13 mouse cellular contexts compared by ENCODE assay signal in the genomic region with DNA sequence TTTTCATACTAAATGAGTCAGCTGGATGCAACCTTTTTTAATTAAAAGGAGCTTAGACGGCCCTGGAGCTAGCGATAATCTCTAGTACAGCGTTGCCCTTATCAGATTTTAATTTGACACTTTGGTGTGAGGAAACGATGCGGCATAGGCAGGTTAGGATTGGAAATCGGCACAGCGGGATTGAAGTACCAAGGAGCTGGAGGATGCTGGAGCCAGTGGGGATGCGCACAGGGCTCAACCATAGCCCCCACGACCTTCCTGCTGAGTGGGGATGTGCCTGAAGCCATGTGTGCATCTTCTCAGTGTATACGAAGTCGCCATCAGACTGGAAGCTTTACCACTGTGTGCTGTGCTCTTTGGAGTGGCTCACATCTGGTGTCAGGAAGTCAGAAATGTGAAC.
A peak's percentile ranks its signal among the peaks of the same experiment; 100 is the strongest.
DNase-seq lines count a peak whose midpoint lies in the region; ATAC-seq and TF ChIP-seq lines count a peak whose summit lies in the region.
"Had no signal": no experiment of that assay in that cellular context is flagged by ENCODE, and none has a peak within 500 bp of the region (broad histone marks: within the 10 kb centered on the region; RNA-seq: fewer than 3 reads in every experiment).

No protein-coding gene starts in this region.

- TF ChIP-seq EP300 in ES-Bruce4 (IDR thresholded peaks at IDR 0.05; ENCODE audit: insufficient read depth, low read depth, low read length) = 0 out of 2 replicates have a peak, but pooled peaks have one; percentile 37
- no peak for TF ChIP-seq EP300 in lung, postnatal 0 days (IDR thresholded peaks at IDR 0.05)

- H3K27ac ChIP-seq in heart, embryonic 15.5 days = no peak overlapping the region
- peak overlapping the region; percentile 36; the same call in 1 of the 2 replicates for H3K27ac ChIP-seq in ES-Bruce4 (ENCODE audit: insufficient read depth, low read length)
- no peak overlapping the region for H3K27ac ChIP-seq in embryonic facial prominence, embryonic 10.5 days (replicated peaks)
- H3K27ac ChIP-seq in hindbrain, embryonic 16.5 days (ENCODE audit: low read depth, low read length) = no peak overlapping the region
- H3K27ac ChIP-seq in cerebellum, adult 2 months (ENCODE audit: insufficient read depth, low read length) = no peak overlapping the region
- H3K27ac ChIP-seq in lung, postnatal 0 days (ENCODE audit: low read length) = no peak overlapping the region
- H3K27ac ChIP-seq: gastrocnemius, adult 2 months; liver, embryonic 15.5 days had no signal

- DNase-seq in heart, adult 8-10 months (ENCODE audit: low spot score) = no peak
- no peak for DNase-seq in embryonic facial prominence, embryonic 10.5 days (ENCODE audit: low spot score)
- no peak for DNase-seq in cerebellum, adult 2 months
- no peak for DNase-seq in lung, postnatal 0 days (ENCODE audit: low spot score)
- DNase-seq in right cerebral cortex, postnatal 36 days (ENCODE audit: low spot score in 2 of 2) = no peak
- DNase-seq: adrenal gland, adult 2 months; cerebellum, postnatal 25 days; gastrocnemius, adult 2 months; lung, postnatal 36 days had no signal

- H3K9me3 ChIP-seq in heart, embryonic 15.5 days (replicated peaks) = no peaks in the 10 kb centered on the region
- H3K9me3 ChIP-seq in ES-Bruce4 (replicated peaks; ENCODE audit: control insufficient read depth, insufficient read depth, low read length, poor library complexity, severe bottlenecking) = no peaks in the 10 kb centered on the region
- no peaks in the 10 kb centered on the region for H3K9me3 ChIP-seq in embryonic facial prominence, embryonic 10.5 days
- H3K9me3 ChIP-seq in hindbrain, embryonic 16.5 days (ENCODE audit: control insufficient read depth, low read length) = no peaks in the 10 kb centered on the region
- H3K9me3 ChIP-seq in lung, postnatal 0 days (ENCODE audit: low read length) = no peaks in the 10 kb centered on the region
- H3K9me3 ChIP-seq: liver, embryonic 15.5 days had no signal

- peaks cover 5% of the 10 kb centered on the region for H3K4me1 ChIP-seq in heart, embryonic 15.5 days (replicated peaks)
- H3K4me1 ChIP-seq in ES-Bruce4 (ENCODE audit: control insufficient read depth, insufficient read depth, low read length) = peaks cover 2% of the 10 kb centered on the region
- H3K4me1 ChIP-seq in embryonic facial prominence, embryonic 10.5 days = peaks cover 10% of the 10 kb centered on the region
- H3K4me1 ChIP-seq in hindbrain, embryonic 16.5 days (ENCODE audit: control insufficient read depth, insufficient read depth, low read depth, low read length) = no peaks in the 10 kb centered on the region; the same call in 1 of the 2 replicates
- H3K4me1 ChIP-seq in cerebellum, adult 2 months (ENCODE audit: control insufficient read depth, insufficient read depth, low read length) = no peaks in the 10 kb centered on the region
- no peaks in the 10 kb centered on the region for H3K4me1 ChIP-seq in lung, postnatal 0 days (ENCODE audit: insufficient read depth, low read depth, low read length)
- H3K4me1 ChIP-seq: liver, embryonic 15.5 days had no signal

- peak overlapping the region; percentile 60 for H3K4me2 ChIP-seq in heart, embryonic 15.5 days
- H3K4me2 ChIP-seq in hindbrain, embryonic 16.5 days (ENCODE audit: low read length) = no peak overlapping the region
- no peak overlapping the region for H3K4me2 ChIP-seq in lung, postnatal 0 days (replicated peaks; ENCODE audit: low read depth, low read length)
- H3K4me2 ChIP-seq: liver, embryonic 15.5 days had no signal

- no peak overlapping the region for H3K9ac ChIP-seq in heart, embryonic 15.5 days
- H3K9ac ChIP-seq in ES-Bruce4 (ENCODE audit: low read depth, poor library complexity, severe bottlenecking) = no peak overlapping the region
- no peak overlapping the region for H3K9ac ChIP-seq in hindbrain, embryonic 16.5 days (ENCODE audit: low read depth, low read length)
- no peak overlapping the region for H3K9ac ChIP-seq in lung, postnatal 0 days (replicated peaks; ENCODE audit: low read depth)
- H3K9ac ChIP-seq: liver, embryonic 15.5 days had no signal

- H3K4me3 ChIP-seq in heart, embryonic 15.5 days = peak overlapping the region; percentile 40
- peak overlapping the region; percentile 1; the same call in 1 of the 2 replicates for H3K4me3 ChIP-seq in ES-Bruce4 (ENCODE audit: low read depth, low read length)
- 0 out of 2 replicates have a peak overlapping the region, but pooled peaks have one; percentile 5 for H3K4me3 ChIP-seq in embryonic facial prominence, embryonic 10.5 days
- no peak overlapping the region for H3K4me3 ChIP-seq in hindbrain, embryonic 16.5 days (ENCODE audit: low read length)
- H3K4me3 ChIP-seq in cerebellum, adult 2 months (replicated peaks; ENCODE audit: insufficient read depth, low read depth, low read length) = no peak overlapping the region
- no peak overlapping the region for H3K4me3 ChIP-seq in lung, postnatal 0 days (ENCODE audit: low read depth, low read length)
- H3K4me3 ChIP-seq: gastrocnemius, adult 2 months; liver, embryonic 15.5 days had no signal

- H3K27me3 ChIP-seq in heart, embryonic 15.5 days = no peaks in the 10 kb centered on the region
- no peaks in the 10 kb centered on the region for H3K27me3 ChIP-seq in ES-Bruce4 (ENCODE audit: control insufficient read depth, insufficient read depth, low read length, poor library complexity, severe bottlenecking)
- H3K27me3 ChIP-seq in embryonic facial prominence, embryonic 10.5 days (replicated peaks; ENCODE audit: low read depth, poor library complexity, severe bottlenecking) = no peaks in the 10 kb centered on the region
- no peaks in the 10 kb centered on the region for H3K27me3 ChIP-seq in hindbrain, embryonic 16.5 days (replicated peaks; ENCODE audit: control insufficient read depth, insufficient read depth, low read length)
- H3K27me3 ChIP-seq in cerebellum, adult 2 months (ENCODE audit: control insufficient read depth, insufficient read depth, low read length) = no peaks in the 10 kb centered on the region
- no peaks in the 10 kb centered on the region for H3K27me3 ChIP-seq in lung, postnatal 0 days (replicated peaks; ENCODE audit: insufficient read depth, low read length)
- H3K27me3 ChIP-seq: liver, embryonic 15.5 days had no signal

- ATAC-seq in heart, embryonic 15.5 days (replicated peaks; ENCODE audit: insufficient number of reproducible peaks, insufficient read depth, low FRiP score, low read depth) = no peak
- peak; percentile 58 for ATAC-seq in hindbrain, embryonic 16.5 days
- ATAC-seq in lung, postnatal 0 days = no peak

- H3K36me3 ChIP-seq in heart, embryonic 15.5 days = no peaks in the 10 kb centered on the region
- H3K36me3 ChIP-seq in ES-Bruce4 (ENCODE audit: control insufficient read depth, insufficient read depth, low read length, poor library complexity, severe bottlenecking) = no peaks in the 10 kb centered on the region
- H3K36me3 ChIP-seq in embryonic facial prominence, embryonic 10.5 days (replicated peaks) = no peaks in the 10 kb centered on the region
- no peaks in the 10 kb centered on the region for H3K36me3 ChIP-seq in hindbrain, embryonic 16.5 days (ENCODE audit: control insufficient read depth, insufficient read depth, low read length)
- no peaks in the 10 kb centered on the region for H3K36me3 ChIP-seq in lung, postnatal 0 days (ENCODE audit: insufficient read depth, low read length)
- H3K36me3 ChIP-seq: liver, embryonic 15.5 days had no signal

- no peak for TF ChIP-seq CTCF in ES-Bruce4 (IDR thresholded peaks at IDR 0.05; ENCODE audit: low read depth, low read length)
- no peak for TF ChIP-seq CTCF in cerebellum, adult 2 months (IDR thresholded peaks at IDR 0.05; ENCODE audit: borderline replicate concordance, insufficient read depth, low read depth, low read length)
- TF ChIP-seq CTCF in lung, postnatal 0 days (IDR thresholded peaks at IDR 0.05) = no peak

- no peak for TF ChIP-seq POLR2A in ES-Bruce4 (IDR thresholded peaks at IDR 0.05; ENCODE audit: insufficient read depth, low read length)
- TF ChIP-seq POLR2A in cerebellum, adult 2 months (IDR thresholded peaks at IDR 0.05; ENCODE audit: borderline replicate concordance, insufficient read depth, low read length) = no peak

- WGBS in heart, embryonic 15.5 days = 29% methylated on average over 11 of the region's 11 CpGs
- 34% methylated on average over 11 of the region's 11 CpGs for WGBS in embryonic facial prominence, embryonic 10.5 days
- 33% methylated on average over 11 of the region's 11 CpGs for WGBS in hindbrain, embryonic 16.5 days
- 52% methylated on average over 11 of the region's 11 CpGs for WGBS in cerebellum, adult 2 months
- 48% methylated on average over 11 of the region's 11 CpGs for WGBS in lung, postnatal 0 days

Comparison
In these comparisons a context has a peak if more than half of its experiments do, and no peak if none do; other contexts are left out.
1. H3K4me3 ChIP-seq: peak in heart, embryonic 15.5 days (single experiment), ES-Bruce4 (single experiment) and embryonic facial prominence, embryonic 10.5 days (single experiment); none in hindbrain, embryonic 16.5 days (single experiment), cerebellum, adult 2 months (single experiment) and lung, postnatal 0 days (single experiment).